Mouse (Mus musculus) CD4-positive, CD25-positive, alpha-beta regulatory T cell, adult 4 months (primary cell): ENCODE data around the gene Prr3. TPM values are rescaled to one million over a fixed set of nuclear protein-coding genes. Genes with fewer than 3 reads are reported as not detected.
"Not testable (repeated sequence)": the region's sequence is repeated elsewhere in the genome, so short reads cannot be mapped to it uniquely, and the experiment has no call there.

Experiments used
- ATAC-seq: one replicate; pipeline ENCODE4 v1.8.0; 2017
- polyA plus RNA-seq, 2 experiments: library from polyadenylated mRNA; unstranded; fragments of 100-300 nt; shearing (Covaris generic); gene quantifications; one replicate each; pipeline ENCODE4 v1.2.1; 2017

Prr3 gene
- polyA plus RNA-seq = 10 to 100 TPM; 16.5 to 17.6 TPM

- peak; percentile 70 for ATAC-seq
Measured at GRCm38 (mm10) chr17:35979401-35980362, at the start of gene Prr3, which contains the start of gene Gnl1. Prr3 (minus strand) TSS chr17:35980236. Gnl1 (plus strand) TSS chr17:35979851.

DNA sequence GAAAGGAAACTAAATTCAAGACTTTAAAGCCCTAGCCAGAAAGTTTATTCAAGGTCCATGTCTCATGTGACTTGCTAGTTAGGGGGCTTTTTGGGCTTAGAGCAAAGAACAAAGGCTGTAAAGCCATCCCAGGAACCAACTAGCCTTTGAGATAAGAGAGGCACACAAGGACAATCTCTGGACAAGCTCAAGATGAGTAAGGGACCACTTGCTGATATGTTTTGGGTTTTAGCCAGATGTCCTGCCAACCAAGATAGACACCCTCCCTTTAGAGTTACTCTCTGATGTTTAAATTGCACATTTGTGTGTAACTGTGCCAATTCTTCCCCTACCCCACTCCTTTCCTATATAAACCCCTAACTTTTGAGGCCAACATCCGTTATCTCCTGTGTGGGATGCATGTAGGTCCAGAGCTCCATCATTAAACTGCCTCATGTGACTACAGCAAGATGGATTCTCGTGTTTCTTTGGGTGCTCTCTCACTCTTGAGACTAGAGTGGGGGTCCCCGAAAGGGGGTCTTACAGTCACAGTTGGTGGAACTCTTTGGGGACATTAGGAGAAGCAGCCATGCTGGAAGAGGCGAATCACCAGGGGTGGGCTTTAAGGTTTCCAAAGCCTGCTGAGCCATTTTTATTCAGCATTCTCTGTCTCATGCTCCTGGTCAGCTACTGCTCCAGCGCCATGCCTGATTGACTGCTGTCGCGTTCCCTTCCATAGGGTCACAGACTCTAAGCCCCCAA is 49.0 kb upstream of the Prr3 start:
- ATAC-seq = no peak

DNA sequence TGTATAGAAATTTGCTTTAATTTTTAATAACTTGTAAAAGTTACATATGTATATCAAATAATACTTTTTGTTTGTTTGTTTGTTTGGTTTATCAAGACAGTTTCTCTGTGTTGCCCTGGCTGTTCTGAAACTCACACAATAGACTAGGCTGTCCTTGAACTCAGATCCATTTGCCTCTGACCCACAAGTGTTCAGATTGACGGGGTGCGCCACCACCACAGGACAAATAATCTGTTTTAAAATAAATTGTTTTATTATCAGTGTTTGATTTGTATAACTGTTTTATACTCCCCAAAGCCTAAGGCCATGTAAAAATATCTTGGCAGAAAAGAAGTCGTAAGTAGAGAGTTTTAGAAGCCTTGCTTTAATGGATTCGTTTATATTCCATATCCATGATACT is 47.6 kb upstream of the Prr3 start:
- ATAC-seq = no peak

DNA sequence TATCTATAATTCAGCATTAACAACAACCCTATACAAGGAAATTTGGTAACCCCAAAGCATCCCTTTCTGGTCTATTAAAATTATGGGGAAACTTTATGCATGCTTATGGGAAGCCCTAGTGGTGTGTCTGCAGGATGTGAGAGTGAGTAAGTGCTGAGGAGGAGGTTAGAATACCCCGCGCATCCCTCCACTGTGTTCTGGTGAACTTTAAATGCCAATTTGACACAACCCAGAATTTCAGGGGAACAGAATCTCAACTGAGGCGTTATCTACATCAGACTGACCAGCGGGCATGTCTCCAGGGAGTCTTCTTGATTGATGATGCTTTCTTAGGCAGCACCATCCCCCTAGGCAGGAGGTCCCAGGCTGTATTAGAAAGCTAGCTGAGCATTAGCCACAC is 45.9 kb upstream of the Prr3 start:
- ATAC-seq = no peak

GRCm38 (mm10) chr17:36025197-36025596 is 45.2 kb upstream of the Prr3 start:
- no peak for ATAC-seq

- peak; percentile 69 for ATAC-seq
Measured at GRCm38 (mm10) chr17:36023710-36024654, 43.9 kb upstream of the Prr3 start.

GRCm38 (mm10) chr17:36022922-36023321 is 42.9 kb upstream of the Prr3 start:
- no peak for ATAC-seq

DNA sequence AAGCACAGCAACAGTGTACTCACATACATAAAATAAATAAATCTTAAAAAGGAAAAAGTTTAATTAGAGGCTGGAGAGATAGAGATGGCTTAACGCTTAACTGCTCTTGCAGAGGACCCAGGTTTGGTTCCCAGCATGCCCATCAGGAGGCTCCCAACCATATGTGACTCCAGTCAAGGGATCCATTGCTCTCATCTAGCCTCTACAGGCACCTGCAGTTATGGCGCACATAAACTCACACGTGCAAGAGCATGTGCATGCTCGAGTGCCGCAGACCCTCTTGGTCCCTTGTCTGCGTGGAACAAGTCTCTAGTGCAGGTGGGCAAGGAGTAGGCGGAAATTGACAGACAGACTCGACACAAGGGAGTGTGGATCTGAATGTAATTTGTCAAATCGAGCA is 42.1 kb upstream of the Prr3 start:
- ATAC-seq = no peak

DNA sequence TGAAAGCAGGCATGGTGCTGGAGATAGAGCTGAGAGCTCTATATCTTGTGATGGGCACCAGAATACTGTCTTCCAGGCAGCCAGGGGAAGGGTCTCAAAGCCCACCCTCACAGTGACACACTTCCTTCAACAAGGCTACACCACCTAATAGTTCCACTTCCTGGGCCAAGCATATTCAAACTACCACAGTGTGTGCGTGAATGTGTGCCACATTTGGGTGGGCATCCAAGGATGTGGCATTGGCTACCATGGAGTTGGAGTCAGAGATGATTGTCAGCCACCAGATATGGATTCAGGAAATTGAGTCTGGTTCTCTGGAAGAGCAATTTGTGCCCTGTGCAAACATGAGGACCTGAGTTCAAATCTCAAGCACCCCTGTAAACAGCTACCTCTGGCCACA is 41.3 kb upstream of the Prr3 start:
- ATAC-seq = no peak

DNA sequence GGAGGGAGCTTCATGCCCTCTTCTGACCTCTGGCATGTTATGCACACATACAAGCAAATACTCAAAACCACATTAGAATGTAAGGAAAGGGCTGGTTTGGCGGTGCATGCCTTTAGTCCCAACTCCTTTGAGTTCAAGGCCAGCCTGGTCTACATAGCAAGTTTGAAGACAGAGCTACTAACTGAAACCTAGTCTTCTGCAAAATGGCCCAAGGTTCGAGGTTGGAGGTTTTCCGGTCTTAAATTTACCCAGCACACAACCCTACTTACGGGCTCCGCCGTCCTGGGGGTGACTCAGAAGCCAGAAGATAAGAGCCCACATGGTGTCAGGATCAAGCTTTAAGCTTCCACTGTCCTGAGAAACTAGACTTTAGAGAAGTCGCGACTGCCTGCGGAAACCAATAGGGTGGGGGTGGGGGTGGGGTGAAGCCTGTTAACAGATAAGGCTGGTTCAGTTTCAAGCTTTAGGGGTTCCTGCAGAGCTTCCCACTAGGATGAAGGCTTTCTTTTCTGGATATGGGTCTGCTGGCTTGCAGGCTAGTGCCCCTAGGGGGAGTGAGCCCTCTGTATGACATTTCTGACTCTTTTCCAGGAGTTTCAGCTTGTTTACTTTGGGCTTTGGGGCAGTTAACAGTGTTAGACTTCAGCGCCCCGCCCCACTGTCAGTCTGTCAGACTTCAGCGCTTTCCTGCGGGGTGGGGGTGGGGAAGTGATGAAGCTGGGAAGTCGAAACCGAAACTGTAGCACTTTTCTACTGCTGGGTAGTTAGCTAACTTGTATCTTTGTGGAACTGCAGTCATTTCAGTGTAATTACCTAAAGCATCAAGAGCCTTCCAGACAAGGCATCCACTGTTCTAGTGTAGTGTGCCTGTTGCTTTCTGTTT is 40.4 kb upstream of the Prr3 start, which contains the start of gene H2-T24:
TSS of gene H2-T24 (minus strand) at position 370 of the 883 bp plus-strand sequence.
- ATAC-seq = peak; percentile 84

GRCm38 (mm10) chr17:36019519-36019918 is 39.5 kb upstream of the Prr3 start:
- ATAC-seq = no peak

DNA sequence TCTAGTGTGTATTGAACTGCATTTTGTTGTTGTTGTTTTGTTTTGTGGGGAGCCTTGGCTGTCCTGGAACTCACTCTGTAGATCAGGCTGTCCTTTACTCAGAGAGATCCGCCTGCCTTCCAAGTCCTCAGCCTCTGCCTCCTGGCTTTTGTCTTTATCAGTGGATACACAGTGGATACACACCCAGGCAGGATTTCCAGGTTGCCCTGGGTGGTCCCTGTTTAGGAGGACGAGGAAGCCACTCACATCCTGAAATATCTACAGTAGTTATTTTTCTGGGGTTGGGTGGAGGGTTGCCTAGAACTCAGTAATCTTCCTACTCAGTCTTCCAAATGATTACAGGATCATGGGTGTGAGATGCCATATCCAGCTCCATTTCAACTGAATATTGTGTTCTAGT is 38.9 kb upstream of the Prr3 start:
- no peak for ATAC-seq

GRCm38 (mm10) chr17:36017046-36017445 is 37.0 kb upstream of the Prr3 start:
- ATAC-seq = no peak

DNA sequence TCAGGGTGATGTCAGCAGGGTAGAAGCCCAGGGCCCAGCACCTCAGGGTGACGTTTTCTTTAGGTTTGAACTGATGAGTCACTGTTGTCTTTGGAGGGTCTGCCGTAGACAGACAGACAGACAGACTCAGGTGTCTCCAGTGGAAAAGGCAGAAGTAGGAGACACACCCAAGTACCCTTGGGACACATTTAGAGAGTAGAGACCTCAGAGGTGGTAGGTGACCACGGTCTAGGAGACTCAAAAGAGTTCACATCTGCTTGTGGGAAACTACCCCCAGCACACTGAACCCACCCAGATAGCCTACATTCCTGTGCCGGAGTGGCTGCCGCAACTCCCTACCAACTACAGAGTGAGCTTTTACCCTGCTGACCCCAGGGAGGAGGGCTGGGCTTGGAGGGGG is 34.9 kb upstream of the Prr3 start:
- no peak for ATAC-seq

DNA sequence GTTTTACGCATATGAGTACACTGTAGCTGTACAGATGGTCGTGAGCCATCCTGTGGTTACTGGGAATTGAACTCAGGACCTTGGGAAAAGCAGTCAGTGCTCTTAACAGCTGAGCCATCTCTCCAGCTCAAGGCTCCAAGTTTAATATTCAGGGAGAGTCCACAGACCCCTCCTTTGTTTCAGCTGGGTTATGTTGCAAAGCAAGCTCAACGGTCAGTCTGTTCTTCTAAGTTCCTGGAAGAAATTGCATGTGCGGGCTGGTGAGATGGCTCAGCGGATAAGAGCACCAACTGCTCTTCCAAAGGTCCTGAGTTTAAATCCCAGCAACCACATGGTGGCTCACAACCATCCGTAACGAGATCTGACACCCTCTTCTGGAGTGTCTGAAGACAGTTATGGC is 24.4 kb upstream of the Prr3 start:
- not testable (repeated sequence) for ATAC-seq

GRCm38 (mm10) chr17:36003331-36003730 is 23.3 kb upstream of the Prr3 start:
- no peak for ATAC-seq

DNA sequence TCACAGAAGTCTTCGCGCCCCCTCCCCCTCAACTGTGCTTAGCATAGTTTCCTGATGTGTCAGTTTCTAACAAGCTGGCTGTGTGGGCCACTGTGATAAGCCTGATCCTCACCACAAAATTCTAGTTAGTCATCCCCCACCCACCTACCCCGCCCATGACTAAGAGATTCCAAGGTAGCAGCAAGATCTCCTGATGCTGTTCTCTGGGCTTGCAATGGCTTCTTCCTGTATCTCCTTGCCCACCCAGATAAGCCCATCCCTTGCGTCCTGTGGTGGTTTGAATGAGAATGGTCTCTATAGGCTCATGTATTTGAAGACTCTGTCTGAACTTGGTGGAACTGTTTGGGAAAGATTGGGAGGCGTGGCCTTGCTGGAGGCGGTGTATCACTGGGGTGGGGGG is 21.9 kb upstream of the Prr3 start:
- peak; percentile 7 for ATAC-seq

GRCm38 (mm10) chr17:36001121-36001897 is 21.3 kb upstream of the Prr3 start:
- peak; percentile 35 for ATAC-seq

DNA sequence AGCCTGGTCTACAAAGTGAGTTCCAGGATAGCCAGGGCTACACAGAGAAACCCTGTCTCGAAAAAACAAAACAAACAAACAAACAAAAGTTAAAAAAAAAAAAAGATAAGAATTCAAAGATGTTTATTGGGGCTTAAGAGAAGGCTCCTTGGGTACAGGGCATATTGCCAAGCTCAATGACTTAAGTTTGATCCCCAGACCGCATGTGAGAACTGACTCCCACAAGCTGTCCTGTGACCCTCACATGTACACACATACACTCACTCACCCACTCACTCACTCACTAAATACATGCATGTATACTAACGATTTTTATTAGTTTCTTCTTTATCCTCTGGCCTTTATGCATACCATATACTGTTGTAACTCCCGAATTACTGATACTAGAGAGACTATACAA is 20.3 kb upstream of the Prr3 start:
- ATAC-seq = no peak

- ATAC-seq = peak; percentile 69
Measured at GRCm38 (mm10) chr17:35999356-35999755, 19.3 kb upstream of the Prr3 start.
